Mouse (Mus musculus): ENCODE data around the gene Lrrc25.
"Not testable (repeated sequence)": the region's sequence is repeated elsewhere in the genome, so short reads cannot be mapped to it uniquely, and the experiment has no call there.

Lrrc25 gene

GRCm38 (mm10) chr8:70615894-70616293 is at the start of gene Lrrc25:
Gene Lrrc25 (plus strand): TSS chr8:70616155.
- CTCF ChIA-PET: no interaction called here

- CTCF ChIA-PET: interaction anchor here (0.6 kb wide), 1 partner anchor 76 kb away, joined by 5 read pairs; no protein-coding TSS in a partner anchor
These were observed 45.6 kb upstream of the Lrrc25 start for GRCm38 (mm10) chr8:70570360-70570759.

- CTCF ChIA-PET: no interaction called here
These were observed 45.0 kb upstream of the Lrrc25 start for GRCm38 (mm10) chr8:70570990-70571389.

- CTCF ChIA-PET: no interaction called here
These were observed 41.7 kb upstream of the Lrrc25 start for GRCm38 (mm10) chr8:70574302-70574701.

GRCm38 (mm10) chr8:70574915-70575314 is 41.0 kb upstream of the Lrrc25 start:
- CTCF ChIA-PET: no interaction called here

GRCm38 (mm10) chr8:70577207-70577606 is 38.7 kb upstream of the Lrrc25 start:
- CTCF ChIA-PET: no interaction called here

GRCm38 (mm10) chr8:70583476-70584387 is 32.2 kb upstream of the Lrrc25 start:
- CTCF ChIA-PET: interaction anchor here (0.6 kb wide), 1 partner anchor 961 kb away, joined by 5 read pairs; no protein-coding TSS in a partner anchor

GRCm38 (mm10) chr8:70584606-70585257 is 31.2 kb upstream of the Lrrc25 start:
- CTCF ChIA-PET: interaction anchor here (0.9 kb wide), 1 partner anchor 59 kb away, joined by 3 read pairs; no protein-coding TSS in a partner anchor

GRCm38 (mm10) chr8:70585258-70585652 is 30.7 kb upstream of the Lrrc25 start:
- CTCF ChIA-PET: interaction anchor here (0.9 kb wide), 1 partner anchor 59 kb away, joined by 3 read pairs; no protein-coding TSS in a partner anchor

- CTCF ChIA-PET: not testable (repeated sequence)
These were observed 28.0 kb upstream of the Lrrc25 start for GRCm38 (mm10) chr8:70587955-70588354.

- CTCF ChIA-PET: interaction anchor here (0.5 kb wide), 1 partner anchor 9 kb away, joined by 8 read pairs; no protein-coding TSS in a partner anchor
These were observed 24.4 kb upstream of the Lrrc25 start for GRCm38 (mm10) chr8:70591569-70591968.

- CTCF ChIA-PET: interaction anchor here (0.6 kb wide), 1 partner anchor 60 kb away, joined by 3 read pairs; no protein-coding TSS in a partner anchor
These were observed 22.8 kb upstream of the Lrrc25 start for GRCm38 (mm10) chr8:70593173-70593572.

GRCm38 (mm10) chr8:70593961-70594609 is 21.9 kb upstream of the Lrrc25 start, which contains the start of gene Isyna1:
Gene Isyna1 (plus strand): TSS chr8:70594373.
- CTCF ChIA-PET: no interaction called here

- CTCF ChIA-PET: no interaction called here
These were observed 21.1 kb upstream of the Lrrc25 start for GRCm38 (mm10) chr8:70594621-70595564.

GRCm38 (mm10) chr8:70595811-70596210 is 20.1 kb upstream of the Lrrc25 start:
- CTCF ChIA-PET: no interaction called here

GRCm38 (mm10) chr8:70596216-70596615 is 19.7 kb upstream of the Lrrc25 start:
- CTCF ChIA-PET: interaction anchor here (0.6 kb wide), 1 partner anchor 51 kb away, joined by 13 read pairs; no protein-coding TSS in a partner anchor

- CTCF ChIA-PET: interaction anchor here (0.6 kb wide), 1 partner anchor 52 kb away, joined by 13 read pairs; no protein-coding TSS in a partner anchor
These were observed 19.1 kb upstream of the Lrrc25 start for GRCm38 (mm10) chr8:70596775-70597416.

- CTCF ChIA-PET: interaction anchor here (0.6 kb wide), 1 partner anchor 12 kb away, joined by 3 read pairs; no protein-coding TSS in a partner anchor
These were observed 18.3 kb upstream of the Lrrc25 start for GRCm38 (mm10) chr8:70597417-70598272.

- CTCF ChIA-PET: interaction anchor here (0.6 kb wide), 1 partner anchor 12 kb away, joined by 3 read pairs; no protein-coding TSS in a partner anchor
These were observed 17.7 kb upstream of the Lrrc25 start for GRCm38 (mm10) chr8:70598283-70598682.
